Mouse (Mus musculus) central nervous system, embryonic 14 days (tissue): ENCODE data around the gene Ly75. TPM values are rescaled to one million over a fixed set of nuclear protein-coding genes. Genes with fewer than 3 reads are reported as not detected.

ENCODE experiments used
- polyA plus RNA-seq: library from polyadenylated mRNA; depleted of rRNA; stranded (reverse); fragments of >200 nt; gene quantifications from 2 replicates; pipeline ENCODE4 v1.2.3, GENCODE M21; 2012; rRNA removed

Gene Ly75
- polyA plus RNA-seq = 0.64 and 0.86 TPM in 2 replicates

GRCm38 (mm10) chr2:60382858-60383669 is at the start of gene Ly75:
Gene Ly75, minus strand, starts transcription at chr2:60383303.

GRCm38 (mm10) chr2:60284467-60284821 is 98.7 kb downstream of the Ly75 start, which contains the start of gene Cd302:
Gene Cd302, minus strand, starts transcription at chr2:60284488.

Other genes starting within 250 kb of the Ly75 start
- gene Baz2b, start 173.5 kb downstream of the Ly75 start, polyA plus RNA-seq = 67.2 and 70.4 TPM in 2 replicates
- gene March7, start 173.4 kb downstream of the Ly75 start, polyA plus RNA-seq = 63.9 and 71.4 TPM in 2 replicates
- gene Cd302, start 98.8 kb downstream of the Ly75 start, polyA plus RNA-seq = 6.1 and 11.5 TPM in 2 replicates
- 0.47 and 0.73 TPM in 2 replicates for gene Pla2r1, start 170.0 kb upstream of the Ly75 start, polyA plus RNA-seq